8 mouse cellular contexts compared by ENCODE assay signal in the genomic region with DNA sequence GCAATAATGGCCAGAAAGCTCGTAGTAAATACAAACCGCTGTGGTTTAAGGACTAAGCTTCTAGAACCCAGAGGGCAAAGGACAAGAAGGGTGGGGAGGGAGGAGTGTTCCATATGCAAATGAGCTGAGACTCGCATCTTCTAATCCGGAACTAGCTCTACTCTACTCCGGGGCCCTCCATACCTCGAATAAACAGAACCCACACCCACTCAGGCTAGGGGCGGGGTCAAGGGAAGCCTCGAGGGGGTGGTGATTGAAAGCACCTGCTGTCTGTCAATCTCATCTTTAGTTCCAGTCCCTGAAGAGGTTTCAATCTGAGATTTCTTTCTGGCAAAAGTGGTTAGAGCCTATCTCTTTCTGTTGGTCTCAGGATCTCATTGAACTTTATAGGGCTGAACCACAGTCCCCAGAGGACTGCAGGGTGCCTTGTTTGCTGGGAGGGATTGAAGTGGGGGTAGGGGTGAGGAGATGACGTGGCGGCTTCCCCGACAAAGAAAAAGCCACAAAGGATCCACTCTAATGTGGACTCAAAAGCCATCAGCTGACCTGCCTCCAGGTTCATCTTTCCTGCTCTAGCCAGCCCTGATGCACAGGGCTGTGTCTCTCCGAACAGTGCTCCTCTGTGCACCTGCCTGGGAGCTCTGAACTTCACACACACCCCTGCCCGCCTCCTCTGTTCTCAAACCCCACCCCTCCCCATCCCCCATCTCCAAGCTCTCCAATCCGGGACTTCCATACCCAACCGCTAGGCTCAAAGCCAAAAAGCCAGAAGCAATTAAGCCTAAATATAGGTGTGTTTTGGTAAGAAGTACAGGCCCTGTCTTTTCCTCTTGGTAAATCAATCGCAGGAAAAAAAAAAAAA. TPM values are rescaled to one million over a fixed set of nuclear protein-coding genes. Genes with fewer than 3 reads are reported as not detected.
A peak's percentile ranks its signal among the peaks of the same experiment; 100 is the strongest.
DNase-seq lines count a peak whose midpoint lies in the region; ATAC-seq and TF ChIP-seq lines count a peak whose summit lies in the region.

No protein-coding gene starts in this region.

- peak; percentile 77 for DNase-seq in 3134 (ENCODE audit: extremely low read depth, insufficient read length, low spot score)
- peak; percentile 89 for DNase-seq in ES-CJ7 (ENCODE audit: low read depth, low spot score)
- DNase-seq in kidney, postnatal 25 days = peak; percentile 60 to 77
- DNase-seq in cerebellum, adult 9-10 months = no peak
- no peak for DNase-seq in gastrocnemius, postnatal 36 days

- H3K4me3 ChIP-seq in forebrain, embryonic 12.5 days (replicated peaks) = no peak overlapping the region
- peak overlapping the region; percentile 14 for H3K4me3 ChIP-seq in myocyte

- intact Hi-C loops in gastrocnemius, postnatal 36 days (cut with DNase I) = no loop called here

- H3K27ac ChIP-seq in forebrain, embryonic 12.5 days = 0 out of 2 replicates have a peak overlapping the region, but pooled peaks have one; percentile 9

- peak overlapping the region; percentile 42 for H3K4me2 ChIP-seq in forebrain, embryonic 12.5 days
- H3K4me2 ChIP-seq in myocyte (ENCODE audit: low read depth) = peak overlapping the region; percentile 99

- H3K9ac ChIP-seq in forebrain, embryonic 12.5 days = no peak overlapping the region

- no peak overlapping the region for H3ac ChIP-seq in myocyte (ENCODE audit: control insufficient read depth, insufficient read length)

- H3K4me1 ChIP-seq in forebrain, embryonic 12.5 days = peaks cover 42% of the 10 kb centered on the region

- WGBS in forebrain, embryonic 12.5 days = 5% methylated on average over 16 of the region's 16 CpGs

- H3K79me2 ChIP-seq in myocyte (ENCODE audit: control insufficient read depth, insufficient read depth) = no peaks in the 10 kb centered on the region

- peak; percentile 46 for TF ChIP-seq POLR2A in myocyte (IDR thresholded peaks at IDR 0.05; ENCODE audit: insufficient read length, low read depth)

- no peaks in the 10 kb centered on the region for H3K9me3 ChIP-seq in forebrain, embryonic 12.5 days

- H3K36me3 ChIP-seq in forebrain, embryonic 12.5 days (replicated peaks) = no peaks in the 10 kb centered on the region
- H3K36me3 ChIP-seq in myocyte (ENCODE audit: control insufficient read depth, insufficient read depth) = no peaks in the 10 kb centered on the region

- peaks cover 30% of the 10 kb centered on the region for H3K27me3 ChIP-seq in forebrain, embryonic 12.5 days
- no peaks in the 10 kb centered on the region for H3K27me3 ChIP-seq in myocyte (ENCODE audit: control insufficient read depth, insufficient read depth, insufficient read length)

- peak; percentile 49; the same call in 1 of the 2 replicates for ATAC-seq in forebrain, embryonic 12.5 days (ENCODE audit: low FRiP score)
- ATAC-seq in frontal cortex, adult (ENCODE audit: low TSS enrichment) = no peak

TF ChIP-seq in myocyte, 11 proteins besides CTCF, POLR2A, EP300 and RAD21:
- TF ChIP-seq MYOD1 (IDR thresholded peaks at IDR 0.05; ENCODE audit: control insufficient read depth in 1 of 3, insufficient read length in 2 of 3, low read depth in 2 of 3) = peak; percentile 55 to 90 (median 90)
- TF ChIP-seq USF1 (IDR thresholded peaks at IDR 0.05; ENCODE audit: low read depth) = peak; percentile 51
- no peak for TF ChIP-seq TCF12 (IDR thresholded peaks at IDR 0.05; ENCODE audit: insufficient read depth, poor library complexity, severe bottlenecking)
- TF ChIP-seq MYOG (IDR thresholded peaks at IDR 0.05; ENCODE audit: control insufficient read depth in 1 of 3, insufficient read depth in 1 of 3, insufficient read length in 2 of 3, low read depth in 2 of 3) = peak in 1 of 3 experiments; percentile 10

RNA-seq across cellular contexts. Expression of a gene that starts 4.6 kb away (rescaled TPM):
- polyA plus RNA-seq in forebrain, embryonic 12.5 days (2016; fragmentation: Nextera tagmentation; extraction: Ambion mirVana) = 1.6 and 1.7 TPM in 2 replicates
- 0.04 TPM for polyA plus RNA-seq in myocyte (2012; fragmentation: generic; extraction: Trizol)
- total RNA-seq in gastrocnemius, postnatal 36 days (2021) = not detected

RNA-seq across cellular contexts. Expression of a gene that starts 32.8 kb away (rescaled TPM):
- polyA plus RNA-seq in forebrain, embryonic 12.5 days (2016; fragmentation: Nextera tagmentation; extraction: Ambion mirVana) = not detected in 2 replicates
- polyA plus RNA-seq in myocyte (2012; fragmentation: generic; extraction: Trizol) = not detected
- not detected for total RNA-seq in gastrocnemius, postnatal 36 days (2021)

Comparison
In these comparisons a context has a peak if more than half of its experiments do, and no peak if none do; other contexts are left out.
1. DNase-seq: peak in 3134 (single experiment), ES-CJ7 (single experiment) and kidney, postnatal 25 days (2 of 2); none in cerebellum, adult 9-10 months (single experiment) and gastrocnemius, postnatal 36 days (0 of 2).